Comparison of ENCODE assay signal across 8 mouse cellular contexts in the genomic region with DNA sequence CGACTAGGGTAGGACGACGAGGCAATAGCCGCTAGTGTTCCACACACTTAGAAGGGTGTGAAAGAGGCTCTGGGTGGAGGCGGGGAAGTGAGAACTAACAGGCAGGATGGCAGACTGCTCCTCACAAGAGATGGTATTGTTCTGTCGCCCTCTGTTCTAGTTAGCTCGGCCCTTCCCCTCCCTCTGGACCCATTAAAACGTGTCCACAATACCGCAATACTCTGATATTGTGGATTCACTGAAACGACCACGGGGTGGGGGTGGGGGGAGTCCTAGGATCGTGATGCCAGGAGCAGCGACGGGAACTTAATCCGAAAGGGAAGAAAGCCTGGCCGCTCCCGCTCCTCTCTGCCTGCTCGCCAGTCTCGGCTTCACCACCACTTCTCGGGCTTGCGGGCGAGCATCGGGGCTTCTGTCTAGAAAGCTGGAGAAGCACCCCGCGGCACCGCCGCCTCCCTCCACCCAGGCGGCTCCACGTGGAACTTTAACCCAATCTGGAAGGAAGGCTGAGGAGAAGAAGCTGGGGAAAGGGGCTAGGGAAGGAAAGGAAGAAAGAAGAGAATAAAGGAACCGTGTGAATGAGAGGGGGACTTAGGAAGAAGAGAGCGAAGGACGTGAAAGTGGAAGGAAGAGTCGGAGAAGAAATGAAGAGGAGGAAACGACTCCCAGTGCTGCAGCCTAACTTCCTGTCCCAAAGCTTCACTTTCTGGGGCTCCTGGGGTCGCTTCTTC. TPM values are rescaled to one million over a fixed set of nuclear protein-coding genes. Genes with fewer than 3 reads are reported as not detected.
DNase-seq lines count a peak whose midpoint lies in the region; ATAC-seq and TF ChIP-seq lines count a peak whose summit lies in the region.

No protein-coding gene starts in this region.

- intact Hi-C loops in gastrocnemius, postnatal 36 days (cut with DNase I): no loop called here

- no peaks in the 10 kb centered on the region for H3K9me3 ChIP-seq in embryonic facial prominence, embryonic 14.5 days (ENCODE audit: control insufficient read depth, low read length)
- H3K9me3 ChIP-seq in midbrain, embryonic 16.5 days (replicated peaks; ENCODE audit: control insufficient read depth, low read length, poor library complexity, severe bottlenecking): no peaks in the 10 kb centered on the region

- no peak for ATAC-seq in embryonic facial prominence, embryonic 14.5 days (ENCODE audit: low read depth)
- peak; percentile 38 for ATAC-seq in inflammation-experienced regulatory T-cells, adult 6 months
- ATAC-seq in midbrain, embryonic 16.5 days: no peak

- H3K4me1 ChIP-seq in embryonic facial prominence, embryonic 14.5 days (ENCODE audit: control insufficient read depth, insufficient read depth, low read length): peaks cover 14% of the 10 kb centered on the region
- peaks cover 4% of the 10 kb centered on the region; the same call in 1 of the 2 replicates for H3K4me1 ChIP-seq in midbrain, embryonic 16.5 days (ENCODE audit: control insufficient read depth, insufficient read depth, low read length)

- under 1% methylated on average over 35 of the region's 35 CpGs for WGBS in embryonic facial prominence, embryonic 14.5 days
- 0% methylated on average over 35 of the region's 35 CpGs for WGBS in midbrain, embryonic 16.5 days

- no peak overlapping the region for H3K27ac ChIP-seq in embryonic facial prominence, embryonic 14.5 days (replicated peaks; ENCODE audit: low read depth, low read length)
- peak overlapping the region; percentile 94 for H3K27ac ChIP-seq in midbrain, embryonic 16.5 days (ENCODE audit: low read length)

- H3ac ChIP-seq in C2C12 (ENCODE audit: control insufficient read depth, insufficient read length, low read depth): peak overlapping the region; percentile 57

- peak overlapping the region; percentile 59 for H3K4me2 ChIP-seq in embryonic facial prominence, embryonic 14.5 days (ENCODE audit: low read depth, low read length)
- peak overlapping the region; percentile 47 for H3K4me2 ChIP-seq in midbrain, embryonic 16.5 days (ENCODE audit: low read length)

- no peaks in the 10 kb centered on the region for H3K36me3 ChIP-seq in C2C12 (ENCODE audit: control insufficient read depth, insufficient read depth)
- H3K36me3 ChIP-seq in embryonic facial prominence, embryonic 14.5 days (ENCODE audit: control insufficient read depth, insufficient read depth, low read length): no peaks in the 10 kb centered on the region
- no peaks in the 10 kb centered on the region for H3K36me3 ChIP-seq in midbrain, embryonic 16.5 days (ENCODE audit: control insufficient read depth, insufficient read depth, low read length)

- no peak for TF ChIP-seq CTCF in C2C12 (IDR thresholded peaks at IDR 0.05; ENCODE audit: control insufficient read depth, insufficient read depth, insufficient read length)

- no peaks in the 10 kb centered on the region for H3K79me3 ChIP-seq in C2C12 (ENCODE audit: low read depth)

- H3K9ac ChIP-seq in embryonic facial prominence, embryonic 14.5 days (ENCODE audit: low read depth, low read length): peak overlapping the region; percentile 54
- H3K9ac ChIP-seq in midbrain, embryonic 16.5 days (ENCODE audit: low read depth, low read length): peak overlapping the region; percentile 73

- peak overlapping the region; percentile 18 for H3K4me3 ChIP-seq in C2C12 (ENCODE audit: insufficient read depth, poor library complexity, severe bottlenecking)
- H3K4me3 ChIP-seq in embryonic facial prominence, embryonic 14.5 days (ENCODE audit: low read depth, low read length): peak overlapping the region; percentile 40
- H3K4me3 ChIP-seq in midbrain, embryonic 16.5 days (ENCODE audit: low read depth, low read length): peak overlapping the region; percentile 50

- H3K79me2 ChIP-seq in C2C12 (ENCODE audit: control insufficient read depth, insufficient read depth): no peaks in the 10 kb centered on the region

- H3K27me3 ChIP-seq in C2C12 (ENCODE audit: control insufficient read depth, insufficient read depth, insufficient read length): no peaks in the 10 kb centered on the region
- peaks cover 95% of the 10 kb centered on the region for H3K27me3 ChIP-seq in embryonic facial prominence, embryonic 14.5 days (replicated peaks; ENCODE audit: control insufficient read depth, insufficient read depth, low read length)
- H3K27me3 ChIP-seq in midbrain, embryonic 16.5 days (ENCODE audit: control insufficient read depth, insufficient read depth, low read depth, low read length): peaks cover 8% of the 10 kb centered on the region; the same call in 1 of the 2 replicates

- peak; percentile 83 for DNase-seq in heart, adult 11 months
- no peak for DNase-seq in heart, adult 9 months (ENCODE audit: low spot score in 2 of 2)
- no peak for DNase-seq in embryonic facial prominence, embryonic 14.5 days (ENCODE audit: low spot score)
- no peak for DNase-seq in gastrocnemius, postnatal 36 days
- DNase-seq in T-cell, adult 2 months (ENCODE audit: low spot score): no peak

TF ChIP-seq in C2C12, 6 proteins besides CTCF, POLR2A, EP300 and RAD21:
- no peak for TF ChIP-seq MYOG (IDR thresholded peaks at IDR 0.05; ENCODE audit: control insufficient read depth, extremely low read depth, insufficient read length)
- no peak for TF ChIP-seq MAX (IDR thresholded peaks at IDR 0.05)
- TF ChIP-seq USF1 (IDR thresholded peaks at IDR 0.05; ENCODE audit: low read depth): no peak
- TF ChIP-seq MYOD1 (IDR thresholded peaks at IDR 0.05; ENCODE audit: control insufficient read depth, insufficient read length, low read depth): no peak
- no peak for TF ChIP-seq CEBPB (IDR thresholded peaks at IDR 0.05; ENCODE audit: low read depth)
- no peak for TF ChIP-seq FOSL1 (IDR thresholded peaks at IDR 0.05; ENCODE audit: insufficient read depth, low read length, poor library complexity, severe bottlenecking)

RNA-seq across cellular contexts. Expression of a gene that starts 4.9 kb away (rescaled TPM):
- polyA plus RNA-seq in C2C12 (2012; fragmentation: generic; extraction: Trizol): 0.54 TPM
- polyA plus RNA-seq in embryonic facial prominence, embryonic 14.5 days (2014; fragmentation: Nextera tagmentation; extraction: Ambion mirVana): 0.26 and 0.28 TPM in 2 replicates
- under 1 TPM in 2 of 3 experiments, not detected in 1; 0.20 to 0.25 TPM for polyA plus RNA-seq in inflammation-experienced regulatory T-cells, adult 6 months (2017; shearing (Covaris generic))
- polyA plus RNA-seq in midbrain, embryonic 16.5 days (2015; fragmentation: Nextera tagmentation; extraction: Ambion mirVana): 127 and 159 TPM in 2 replicates
- total RNA-seq in gastrocnemius, postnatal 36 days (2021): not detected

RNA-seq across cellular contexts. Expression of a gene that starts 13.1 kb away (rescaled TPM):
- polyA plus RNA-seq in C2C12 (2012; fragmentation: generic; extraction: Trizol): 46.9 TPM
- polyA plus RNA-seq in embryonic facial prominence, embryonic 14.5 days (2014; fragmentation: Nextera tagmentation; extraction: Ambion mirVana): 34.7 and 36.6 TPM in 2 replicates
- polyA plus RNA-seq in inflammation-experienced regulatory T-cells, adult 6 months (2017; shearing (Covaris generic)): 10 to 100 TPM; 11.9 to 18.4 (median 14.3) TPM
- polyA plus RNA-seq in midbrain, embryonic 16.5 days (2015; fragmentation: Nextera tagmentation; extraction: Ambion mirVana): 35.9 and 36.3 TPM in 2 replicates
- 10 to 100 TPM; 11.2 to 18.4 TPM for total RNA-seq in gastrocnemius, postnatal 36 days (2021)

Comparison
In these comparisons a context has a peak if more than half of its experiments do, and no peak if none do; other contexts are left out.
1. RNA of a gene that starts 4.9 kb away (polyA plus RNA-seq): 127 to 159 TPM in midbrain, embryonic 16.5 days; 0.54 TPM in C2C12 (single experiment), 0.26 to 0.28 TPM in embryonic facial prominence, embryonic 14.5 days and 0.20 to 0.25 TPM in inflammation-experienced regulatory T-cells, adult 6 months; every median in the first group is over 10 times any median in the second.
2. Peak in every context shown above with its lines, with median percentiles within 50 percentile points of each other: H3K4me3 ChIP-seq.